Mouse (Mus musculus): ENCODE results near the gene Fam210b.

- no peak for TF ChIP-seq CTCF (IDR thresholded peaks at IDR 0.05; ENCODE audit: low read depth, low read length)
- TF ChIP-seq GATA1 (IDR thresholded peaks at IDR 0.05; ENCODE audit: borderline replicate concordance, low read length): no peak
Measured at GRCm38 (mm10) chr2:172381341-172381740, 36.0 kb downstream of the Fam210b start.
